Mouse (Mus musculus) layer of hippocampus, adult 18-20 months (tissue): ENCODE measurements around the gene Ctf2. TPM values are rescaled to one million over a fixed set of nuclear protein-coding genes. Genes with fewer than 3 reads are reported as not detected.
"Not testable (repeated sequence)": the region's sequence is repeated elsewhere in the genome, so short reads cannot be mapped to it uniquely, and the experiment has no call there.

Experiments used
- DNase-seq, 2 experiments: peaks; one replicate each; pipeline ENCODE4 v3.0.0; 2022; ENCODE audit warnings: low spot score in 2 of 2
- total RNA-seq, 2 experiments: library from RNA; stranded (reverse); gene quantifications; 2 replicates each; pipeline ENCODE4 v1.2.3; 2021

The Ctf2 gene
- total RNA-seq, 2 experiments from 2014 or later = not detected

- no peak for DNase-seq
Measured at GRCm38 (mm10) chr7:127714816-127715215, 17.1 kb downstream of the Ctf2 start.

GRCm38 (mm10) chr7:127712461-127713385 is 19.2 kb downstream of the Ctf2 start, which contains the start of gene Ctf1:
Gene Ctf1, plus strand, starts transcription at chr7:127712736.
- peak; percentile 68 to 81 for DNase-seq

- DNase-seq = no peak
Measured at GRCm38 (mm10) chr7:127711456-127711855, 20.5 kb downstream of the Ctf2 start.

GRCm38 (mm10) chr7:127711031-127711430 is 20.9 kb downstream of the Ctf2 start:
- no peak for DNase-seq

GRCm38 (mm10) chr7:127709261-127709979 is 22.5 kb downstream of the Ctf2 start:
- DNase-seq = no peak

- DNase-seq = peak; percentile 82 to 84
Measured at GRCm38 (mm10) chr7:127708207-127709078, 23.5 kb downstream of the Ctf2 start, which contains the start of gene Bcl7c. Gene Bcl7c, minus strand, starts transcription at chr7:127708933.

- DNase-seq = no peak
Measured at GRCm38 (mm10) chr7:127707957-127708206, 24.1 kb downstream of the Ctf2 start.

GRCm38 (mm10) chr7:127707045-127707956 is 24.7 kb downstream of the Ctf2 start:
- no peak for DNase-seq

GRCm38 (mm10) chr7:127705706-127706105 is 26.3 kb downstream of the Ctf2 start:
- DNase-seq = no peak

GRCm38 (mm10) chr7:127704598-127704997 is 27.4 kb downstream of the Ctf2 start:
- no peak for DNase-seq

- no peak for DNase-seq
Measured at GRCm38 (mm10) chr7:127703561-127704178, 28.3 kb downstream of the Ctf2 start.

GRCm38 (mm10) chr7:127700712-127701331 is 31.1 kb downstream of the Ctf2 start:
- DNase-seq = no peak

GRCm38 (mm10) chr7:127698986-127699385 is 33.0 kb downstream of the Ctf2 start:
- peak; percentile 39 to 71 for DNase-seq

GRCm38 (mm10) chr7:127693730-127694129 is 38.2 kb downstream of the Ctf2 start:
- not testable (repeated sequence) for DNase-seq

GRCm38 (mm10) chr7:127693290-127693689 is 38.7 kb downstream of the Ctf2 start:
- no peak for DNase-seq

- peak in 1 of 2 experiments; percentile 38 for DNase-seq
Measured at GRCm38 (mm10) chr7:127691221-127691989, 40.6 kb downstream of the Ctf2 start.

GRCm38 (mm10) chr7:127689626-127690280 is 42.2 kb downstream of the Ctf2 start:
- no peak for DNase-seq

GRCm38 (mm10) chr7:127688935-127689334 is 43.0 kb downstream of the Ctf2 start:
- no peak for DNase-seq
